In genomic region chr15:25573113-25573512, GRCm38 (mm10) we compare ENCODE assay signal across 27 mouse cellular contexts. TPM values are rescaled to one million over a fixed set of nuclear protein-coding genes. Genes with fewer than 3 reads are reported as not detected.
DNase-seq lines count a peak whose midpoint lies in the region; ATAC-seq and TF ChIP-seq lines count a peak whose summit lies in the region.
"Had no signal": no experiment of that assay in that cellular context is flagged by ENCODE, and none has a peak within 500 bp of the region (broad histone marks: within the 10 kb centered on the region; RNA-seq: fewer than 3 reads in every experiment).

No protein-coding gene starts in this region.

- TF ChIP-seq EP300 in stomach, postnatal 0 days (optimal IDR thresholded peaks at IDR 0.05), result no peak

- H3K27me3 ChIP-seq in liver, embryonic 11.5 days (replicated peaks; ENCODE audit: control insufficient read depth, insufficient read depth, low read length), result no peaks in the 10 kb centered on the region
- no peaks in the 10 kb centered on the region for H3K27me3 ChIP-seq in liver, embryonic 12.5 days (replicated peaks)
- H3K27me3 ChIP-seq in stomach, postnatal 0 days (ENCODE audit: control insufficient read depth, insufficient read depth, low read length), result no peaks in the 10 kb centered on the region
- H3K27me3 ChIP-seq: embryonic facial prominence, embryonic 13.5 days; forebrain, embryonic 13.5 days had no signal

- no peaks in the 10 kb centered on the region for H3K36me3 ChIP-seq in liver, embryonic 11.5 days (ENCODE audit: control insufficient read depth, insufficient read depth, low read length)
- H3K36me3 ChIP-seq in liver, embryonic 12.5 days, result no peaks in the 10 kb centered on the region
- no peaks in the 10 kb centered on the region for H3K36me3 ChIP-seq in stomach, postnatal 0 days (ENCODE audit: control insufficient read depth, insufficient read depth, low read length)
- H3K36me3 ChIP-seq: embryonic facial prominence, embryonic 10.5 days; embryonic facial prominence, embryonic 13.5 days; heart, embryonic 15.5 days had no signal

- no peak overlapping the region for H3K27ac ChIP-seq in liver, embryonic 11.5 days (ENCODE audit: low read depth, low read length)
- H3K27ac ChIP-seq in liver, embryonic 12.5 days, result no peak overlapping the region
- H3K27ac ChIP-seq in stomach, postnatal 0 days (replicated peaks), result no peak overlapping the region
- H3K27ac ChIP-seq: embryonic facial prominence, embryonic 10.5 days; embryonic facial prominence, embryonic 13.5 days; forebrain, embryonic 13.5 days; heart, embryonic 15.5 days; hindbrain, embryonic 14.5 days; hindbrain, postnatal 0 days had no signal

- no peak overlapping the region for H3K4me3 ChIP-seq in liver, embryonic 11.5 days (ENCODE audit: low read depth, low read length)
- H3K4me3 ChIP-seq in liver, embryonic 12.5 days, result no peak overlapping the region
- H3K4me3 ChIP-seq in stomach, postnatal 0 days (ENCODE audit: low read depth, low read length), result no peak overlapping the region
- H3K4me3 ChIP-seq: embryonic facial prominence, embryonic 10.5 days; embryonic facial prominence, embryonic 13.5 days; erythroblast, embryonic 14.5 days; forebrain, embryonic 13.5 days; heart, embryonic 15.5 days had no signal

- 0 out of 2 replicates have a peak overlapping the region, but pooled peaks have one; percentile 19 for H3K4me2 ChIP-seq in liver, embryonic 11.5 days
- H3K4me2 ChIP-seq in liver, embryonic 12.5 days, result no peak overlapping the region
- H3K4me2 ChIP-seq in stomach, postnatal 0 days (replicated peaks; ENCODE audit: low read depth), result no peak overlapping the region
- H3K4me2 ChIP-seq: embryonic facial prominence, embryonic 13.5 days; forebrain, embryonic 13.5 days; heart, embryonic 11.5 days; heart, embryonic 15.5 days; hindbrain, embryonic 14.5 days had no signal

- DNase-seq in liver, embryonic 11.5 days (ENCODE audit: low spot score), result no peak
- peak; percentile 15 for DNase-seq in brain, adult 2 months (ENCODE audit: low read depth, low spot score)
- DNase-seq in stomach, postnatal 0 days (ENCODE audit: low spot score), result no peak
- no peak for DNase-seq in frontal cortex, postnatal 14 days (ENCODE audit: low spot score in 2 of 2)
- DNase-seq: adrenal gland, adult 8-10 months; adrenal gland, postnatal 36 days; cerebellum, adult 11 months; cerebellum, adult 2 months; cerebellum, adult 9-11 months; cerebellum, postnatal 25 days; embryo, embryonic 11 days; gastrocnemius, postnatal 25 days; heart, postnatal 10 days; heart, postnatal 36 days had no signal

- no peak overlapping the region for H3K9ac ChIP-seq in liver, embryonic 11.5 days (ENCODE audit: low read depth, low read length)
- H3K9ac ChIP-seq in liver, embryonic 12.5 days, result no peak overlapping the region
- no peak overlapping the region for H3K9ac ChIP-seq in stomach, postnatal 0 days (ENCODE audit: low read length)
- H3K9ac ChIP-seq: embryonic facial prominence, embryonic 13.5 days; forebrain, embryonic 13.5 days; heart, embryonic 15.5 days; hindbrain, embryonic 14.5 days had no signal

- 3% methylated on average over 3 of the region's 3 CpGs for WGBS in liver, embryonic 11.5 days
- WGBS in liver, embryonic 12.5 days (ENCODE audit: insufficient replicate concordance), result 9% methylated on average over 3 of the region's 3 CpGs
- 35% methylated on average over 3 of the region's 3 CpGs for WGBS in stomach, postnatal 0 days

- no peaks in the 10 kb centered on the region for H3K9me3 ChIP-seq in liver, embryonic 11.5 days (ENCODE audit: control insufficient read depth, low read length)
- no peaks in the 10 kb centered on the region for H3K9me3 ChIP-seq in liver, embryonic 12.5 days (replicated peaks)
- no peaks in the 10 kb centered on the region for H3K9me3 ChIP-seq in stomach, postnatal 0 days (ENCODE audit: control insufficient read depth, low read length)
- H3K9me3 ChIP-seq: embryonic facial prominence, embryonic 10.5 days; embryonic facial prominence, embryonic 13.5 days; forebrain, embryonic 13.5 days; heart, embryonic 15.5 days had no signal

- ATAC-seq in liver, embryonic 11.5 days (replicated peaks; ENCODE audit: low FRiP score), result 0 out of 2 replicates have a peak, but pooled peaks have one; percentile 31
- no peak for ATAC-seq in liver, embryonic 12.5 days
- peak; percentile 38 for ATAC-seq in megakaryocyte progenitor cell, adult 5-6 weeks (replicated peaks; ENCODE audit: poor library complexity)
- ATAC-seq in stomach, postnatal 0 days (ENCODE audit: low FRiP score, low TSS enrichment), result no peak
- ATAC-seq: activated CD4-positive, CD25-positive, alpha-beta regulatory T cell, adult 4 months; forebrain, embryonic 13.5 days; forebrain, embryonic 16.5 days; hindbrain, postnatal 0 days; inflammation-experienced regulatory T-cells, adult 6 months had no signal

- peaks cover 6% of the 10 kb centered on the region; the same call in 1 of the 2 replicates for H3K4me1 ChIP-seq in liver, embryonic 11.5 days (replicated peaks; ENCODE audit: control insufficient read depth, insufficient read depth, low read length)
- H3K4me1 ChIP-seq in liver, embryonic 12.5 days, result peaks cover 18% of the 10 kb centered on the region
- no peaks in the 10 kb centered on the region for H3K4me1 ChIP-seq in stomach, postnatal 0 days (replicated peaks; ENCODE audit: control insufficient read depth, insufficient read depth)
- H3K4me1 ChIP-seq: embryonic facial prominence, embryonic 10.5 days; embryonic facial prominence, embryonic 13.5 days; forebrain, embryonic 13.5 days; heart, embryonic 15.5 days had no signal

- no peak for TF ChIP-seq CTCF in stomach, postnatal 0 days (IDR thresholded peaks at IDR 0.05; ENCODE audit: low read depth)

RNA-seq across cellular contexts. Expression of gene Myo10, which starts 49.2 kb away (rescaled TPM):
- polyA plus RNA-seq in liver, embryonic 11.5 days (2014; fragmentation: Nextera tagmentation; extraction: Ambion mirVana), result 14.4 and 16.3 TPM in 2 replicates
- polyA plus RNA-seq in liver, embryonic 12.5 days (2016; fragmentation: Nextera tagmentation; extraction: Ambion mirVana), result 7.1 and 7.3 TPM in 2 replicates
- total RNA-seq in megakaryocyte progenitor cell, adult 5-6 weeks (2015), result 2.4 and 2.9 TPM in 2 replicates
- 3.8 and 4.2 TPM in 2 replicates for total RNA-seq in megakaryocyte progenitor cell, adult 5-6 weeks (2017)
- polyA plus RNA-seq in stomach, postnatal 0 days (2015; fragmentation: Nextera tagmentation; extraction: Ambion mirVana), result 13.1 and 15.8 TPM in 2 replicates

Comparison
In these comparisons a context has a peak if more than half of its experiments do, and no peak if none do; other contexts are left out.
1. ATAC-seq: peak in liver, embryonic 11.5 days (single experiment) and megakaryocyte progenitor cell, adult 5-6 weeks (single experiment); none in liver, embryonic 12.5 days (single experiment) and stomach, postnatal 0 days (single experiment).